Mouse (Mus musculus): ENCODE data around the gene Myo9b. TPM values are rescaled to one million over a fixed set of nuclear protein-coding genes. Genes with fewer than 3 reads are reported as not detected.

Myo9b gene
- total RNA-seq (2023): 100 to 1,000 TPM; 109 to 110 TPM

GRCm38 (mm10) chr8:71272286-71273150 is at the start of gene Myo9b, which contains the start of gene Haus8:
Gene Myo9b, plus strand, starts transcription at chr8:71272714.
Gene Haus8, minus strand, starts transcription at chr8:71272934.

GRCm38 (mm10) chr8:71366771-71367528 is 94.4 kb downstream of the Myo9b start, which contains the start of gene Use1:
Gene Use1, plus strand, starts transcription at chr8:71366848.

GRCm38 (mm10) chr8:71371236-71371848 is 98.8 kb downstream of the Myo9b start, which contains the start of gene Ocel1:
Gene Ocel1, plus strand, starts transcription at chr8:71371298.

GRCm38 (mm10) chr8:71381421-71381970 is 109.0 kb downstream of the Myo9b start, which contains the start of gene Nr2f6:
Gene Nr2f6, minus strand, starts transcription at chr8:71381960.

DNA sequence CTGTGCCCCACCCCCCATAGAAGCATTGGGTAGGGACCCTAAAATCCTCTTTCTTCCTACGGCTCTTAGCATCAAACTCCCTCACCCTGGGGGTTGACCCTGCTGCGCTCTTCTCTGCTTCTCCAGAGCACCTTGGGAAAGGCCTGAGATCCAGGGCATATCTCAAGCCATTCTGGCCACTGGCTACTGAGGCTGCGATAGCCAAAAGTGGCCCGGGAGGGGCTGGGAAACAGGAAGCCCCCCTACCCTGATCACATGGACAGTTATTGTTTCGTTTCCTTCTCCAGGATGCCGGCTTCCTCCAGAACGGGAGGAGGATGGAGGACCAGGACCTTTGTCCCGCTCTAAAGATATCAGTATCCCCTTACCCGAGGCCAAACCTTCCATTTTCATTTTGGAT is 123.1 kb downstream of the Myo9b start, which contains the start of gene Ushbp1:
Gene Ushbp1, minus strand, starts transcription at position 174 of the 400 bp plus-strand sequence.

GRCm38 (mm10) chr8:71396639-71397305 is 124.3 kb downstream of the Myo9b start, which contains the start of gene Babam1:
Gene Babam1, plus strand, starts transcription at chr8:71396861.

GRCm38 (mm10) chr8:71405401-71406098 is 133.0 kb downstream of the Myo9b start, which contains the start of gene Ankle1:
Gene Ankle1, plus strand, starts transcription at chr8:71406010.

Other genes with a start within 250 kb of the Myo9b start
- gene Haus8, start 220 bp downstream of the Myo9b start, total RNA-seq (2023): 10 to 100 TPM; 26.8 to 29.0 TPM
- 100 to 1,000 TPM; 258 to 270 TPM for gene Use1, start 94.1 kb downstream of the Myo9b start, total RNA-seq (2023)
- gene Ocel1, start 98.6 kb downstream of the Myo9b start, total RNA-seq (2023): 10 to 100 TPM; 22.3 to 26.9 TPM
- 10 to 100 TPM; 15.1 to 18.0 TPM for gene Nr2f6, start 109.2 kb downstream of the Myo9b start, total RNA-seq (2023)
- gene Ushbp1, start 123.1 kb downstream of the Myo9b start, total RNA-seq (2023): not detected
- gene Babam1, start 124.1 kb downstream of the Myo9b start, total RNA-seq (2023): 100 to 1,000 TPM in 1 of 2 experiments, 10 to 100 TPM in 1; 84.4 to 121 TPM
- 1 to 10 TPM in 1 of 2 experiments, not detected in 1; 1.5 TPM for gene Ankle1, start 133.3 kb downstream of the Myo9b start, total RNA-seq (2023)
- 10 to 100 TPM; 11.8 to 15.0 TPM for gene Abhd8, start 190.9 kb downstream of the Myo9b start, total RNA-seq (2023)
- gene Mrpl34, start 192.2 kb downstream of the Myo9b start, total RNA-seq (2023): 10 to 100 TPM; 32.9 to 38.4 TPM
- 100 to 1,000 TPM; 113 to 125 TPM for gene Dda1, start 196.5 kb downstream of the Myo9b start, total RNA-seq (2023)
- gene Ano8, start 213.2 kb downstream of the Myo9b start, total RNA-seq (2023): 10 to 100 TPM; 13.9 to 14.8 TPM
- gene Gtpbp3, start 215.4 kb downstream of the Myo9b start, total RNA-seq (2023): 10 to 100 TPM; 22.3 to 22.4 TPM
- gene Plvap, start 239.0 kb downstream of the Myo9b start, total RNA-seq (2023): under 1 TPM in 1 of 2 experiments, not detected in 1; 0.27 TPM